Mouse (Mus musculus) ES-E14 (cell line): ENCODE measurements at regions not wholly inside any gene's neighbourhood (a gene's known extent, or its start where the extent isn't known, plus 50 kb on each side); places are given as distances from the start of the nearest gene placed in this dataset.

Experiments used
- DNase-seq: peaks from one replicate; pipeline ENCODE4 v3.0.0-alpha.2; 2013; ENCODE audit warnings: low read depth, low spot score
- H3K27ac ChIP-seq: 2 replicates; pipeline ENCODE4 v1.5.1; 2012; ENCODE audit warnings: low read depth, mild to moderate bottlenecking, low read length, moderate library complexity, mixed read lengths; ENCODE audit not compliant: poor library complexity, insufficient read depth, severe bottlenecking
- H3K36me3 ChIP-seq: 2 replicates; pipeline ENCODE4 v1.6.1; 2012; ENCODE audit warnings: mild to moderate bottlenecking, low read length, moderate library complexity, mixed read lengths; ENCODE audit not compliant: control insufficient read depth, poor library complexity, insufficient read depth, severe bottlenecking
- H3K4me1 ChIP-seq, 2 experiments: fragments of 150-350 bp in 1 of 2; sonication (generic) in 1 of 2; 2 replicates each; pipeline ENCODE4 v1.6.1; 2012; ENCODE audit warnings: low read length in 2 of 2, mild to moderate bottlenecking in 1 of 2, mixed read lengths in 1 of 2; ENCODE audit not compliant: control insufficient read depth in 2 of 2, insufficient read depth in 2 of 2, poor library complexity in 1 of 2
- H3K4me3 ChIP-seq, 2 experiments: fragments of 150-350 bp in 1 of 2; sonication (generic) in 1 of 2; 2 replicates each; pipeline ENCODE4 v1.5.1; 2012; ENCODE audit warnings: low read length in 2 of 2, low read depth in 1 of 2, mild to moderate bottlenecking in 1 of 2, mixed read lengths in 1 of 2; ENCODE audit not compliant: insufficient read depth in 1 of 2, poor library complexity in 1 of 2, severe bottlenecking in 1 of 2
- H3K9ac ChIP-seq: 2 replicates; pipeline ENCODE4 v1.6.1; 2012; ENCODE audit warnings: low read depth, mild to moderate bottlenecking, low read length, mixed read lengths; ENCODE audit not compliant: poor library complexity, insufficient read depth, severe bottlenecking
- H3K9me3 ChIP-seq: fragments of 150-350 bp; sonication (generic); 2 replicates; pipeline ENCODE4 v1.6.1; 2012; ENCODE audit warnings: low read depth, mild to moderate bottlenecking, low read length; ENCODE audit not compliant: control insufficient read depth, insufficient read depth
- CHD2 ChIP-seq: IDR thresholded peaks from 2 replicates; pipeline ENCODE4 v1.6.1; 2014; ENCODE audit warnings: mild to moderate bottlenecking, low read depth, low read length, inconsistent platforms
- HCFC1 ChIP-seq: IDR thresholded peaks from 2 replicates; pipeline ENCODE4 v1.6.1; 2012; ENCODE audit warnings: low read length, inconsistent platforms, borderline replicate concordance; ENCODE audit not compliant: insufficient read depth
- MAFK ChIP-seq: IDR thresholded peaks from 2 replicates; pipeline ENCODE4 v1.6.1; 2014; ENCODE audit warnings: mild to moderate bottlenecking, low read depth, low read length, inconsistent platforms; ENCODE audit not compliant: insufficient read depth
- ZC3H11A ChIP-seq: IDR thresholded peaks from 2 replicates; pipeline ENCODE4 v1.6.1; 2012; ENCODE audit warnings: low read depth, mild to moderate bottlenecking, inconsistent platforms, low read length, borderline replicate concordance
- ZNF384 ChIP-seq: IDR thresholded peaks from 2 replicates; pipeline ENCODE4 v1.6.1; 2012; ENCODE audit warnings: low read depth, low read length, inconsistent platforms
- in situ Hi-C, 2 experiments: fragments of 600-800 bp; cut with MboI; formaldehyde crosslinking; loops; one replicate each; pipeline ENCODE4 v1.15.1; 2025; ENCODE audit warnings: low sequenced_read_pairs in 2 of 2, inconsistent platforms in 1 of 2; ENCODE audit not compliant: unreplicated experiment in 2 of 2

DNA sequence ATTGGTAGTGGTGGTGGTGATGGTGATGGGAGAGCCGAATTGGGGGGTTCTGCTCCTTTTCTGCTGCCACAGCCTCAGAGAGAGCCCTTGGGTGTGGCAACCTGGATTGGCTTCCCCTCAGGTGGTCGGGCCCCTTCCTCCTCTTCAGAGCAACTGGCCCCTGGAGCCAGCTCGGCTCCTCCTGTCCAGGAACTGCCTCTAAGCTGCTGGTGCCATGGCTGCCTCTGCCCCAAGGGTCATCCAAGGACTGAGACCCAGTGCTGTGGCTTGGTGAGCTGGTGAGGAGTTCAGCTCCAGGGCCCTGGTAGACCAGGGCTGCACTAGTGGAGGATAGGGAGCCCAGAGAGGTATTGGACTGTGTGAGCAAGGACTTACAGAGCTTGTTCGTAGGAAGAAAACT, 372.4 kb upstream of the Cntn5 start:
- H3K4me3 ChIP-seq = no peak overlapping the region
- H3K4me1 ChIP-seq = no peaks in the 10 kb centered on the region
- no peak overlapping the region for H3K9ac ChIP-seq
- DNase-seq = no peak
- no peaks in the 10 kb centered on the region for H3K9me3 ChIP-seq
- in situ Hi-C loops = no loop called here
- H3K36me3 ChIP-seq = no peaks in the 10 kb centered on the region
- no peak overlapping the region for H3K27ac ChIP-seq
- TF ChIP-seq ZNF384 = no peak
- no peak for TF ChIP-seq HCFC1
- TF ChIP-seq ZC3H11A = no peak
- TF ChIP-seq CHD2 = no peak
- TF ChIP-seq MAFK = no peak

DNA sequence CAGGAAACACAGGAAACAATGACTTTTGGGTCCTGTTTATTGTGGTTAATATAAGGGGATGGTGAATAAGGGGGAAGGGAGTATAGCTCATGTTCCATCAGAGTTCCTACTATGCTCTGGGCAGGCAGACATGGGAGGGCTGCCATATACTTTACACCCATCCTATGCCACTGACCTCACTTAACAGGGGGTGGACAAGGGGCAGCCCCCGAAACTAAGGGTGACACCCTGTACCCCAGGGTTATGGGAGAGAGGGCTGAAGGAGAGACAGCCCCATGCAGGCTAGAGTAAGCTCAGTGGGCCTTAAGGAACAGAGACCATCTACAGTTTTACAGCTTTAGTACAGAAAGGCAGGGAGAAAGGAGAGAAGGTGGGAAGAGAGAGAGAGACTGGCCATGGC, 352.3 kb upstream of the Cntn5 start:
- H3K36me3 ChIP-seq = no peaks in the 10 kb centered on the region
- DNase-seq = no peak
- no peak for TF ChIP-seq ZC3H11A
- no peak for TF ChIP-seq HCFC1
- no peak for TF ChIP-seq MAFK
- TF ChIP-seq CHD2 = no peak
- TF ChIP-seq ZNF384 = no peak
- no peak overlapping the region for H3K27ac ChIP-seq
- H3K9ac ChIP-seq = no peak overlapping the region
- in situ Hi-C loops = no loop called here
- H3K9me3 ChIP-seq = no peaks in the 10 kb centered on the region
- no peak overlapping the region for H3K4me3 ChIP-seq
- no peaks in the 10 kb centered on the region for H3K4me1 ChIP-seq

DNA sequence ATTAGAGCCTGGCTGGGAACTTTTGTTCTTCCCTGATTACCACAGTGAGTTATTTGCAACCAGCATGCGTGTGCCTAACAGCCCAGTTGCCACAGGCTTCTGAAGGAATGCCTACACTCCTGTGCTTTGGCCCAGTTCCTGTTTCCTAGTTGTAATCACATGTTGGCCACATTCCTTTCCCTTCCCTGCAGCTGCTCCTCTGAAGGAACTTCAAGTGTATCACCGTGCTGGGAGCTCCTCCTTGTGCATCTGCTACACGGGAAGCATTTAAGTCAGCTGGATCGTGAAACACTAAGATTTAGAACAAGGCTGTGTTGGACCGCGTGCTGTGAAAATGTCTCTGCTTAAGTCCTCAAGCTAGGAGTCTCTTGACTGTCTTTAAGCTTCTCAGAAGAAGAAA, 302.3 kb upstream of the Cntn5 start:
- TF ChIP-seq MAFK (no peak), CHD2 (no peak), HCFC1 (no peak), ZNF384 (no peak), ZC3H11A (no peak)
- no peaks in the 10 kb centered on the region for H3K36me3 ChIP-seq
- no peak overlapping the region for H3K4me3 ChIP-seq
- no peak overlapping the region for H3K9ac ChIP-seq
- in situ Hi-C loops = no loop called here
- no peak for DNase-seq
- H3K9me3 ChIP-seq = no peaks in the 10 kb centered on the region
- H3K4me1 ChIP-seq = no peaks in the 10 kb centered on the region
- H3K27ac ChIP-seq = no peak overlapping the region

DNA sequence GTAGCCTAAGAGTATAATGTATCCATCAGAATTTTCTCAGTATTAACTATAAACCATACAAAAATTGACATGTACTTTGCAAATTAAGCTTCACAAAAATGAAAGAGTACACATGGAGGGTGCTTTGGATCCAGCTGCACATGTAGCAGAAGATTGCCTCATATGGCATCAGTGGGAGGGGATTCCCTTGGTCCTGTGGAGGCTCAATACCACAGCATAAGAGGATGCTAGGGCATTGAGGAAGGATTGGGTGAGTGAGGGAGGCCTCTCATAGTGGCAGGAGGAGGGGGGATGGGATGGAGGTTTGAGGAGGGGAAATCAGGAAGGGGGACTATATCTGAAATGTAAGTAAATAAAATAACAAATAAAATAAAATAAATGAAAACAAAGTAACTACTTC, 301.7 kb upstream of the Cntn5 start:
- Histone ChIP-seq H3K4me1 (no peaks in the 10 kb centered on the region), H3K9ac (no peak overlapping the region), H3K9me3 (no peaks in the 10 kb centered on the region), H3K36me3 (no peaks in the 10 kb centered on the region), H3K4me3 (no peak overlapping the region), H3K27ac (no peak overlapping the region)
- TF ChIP-seq ZC3H11A (no peak), CHD2 (no peak), MAFK (no peak), HCFC1 (no peak)
- no peak for DNase-seq
- in situ Hi-C loops = no loop called here

DNA sequence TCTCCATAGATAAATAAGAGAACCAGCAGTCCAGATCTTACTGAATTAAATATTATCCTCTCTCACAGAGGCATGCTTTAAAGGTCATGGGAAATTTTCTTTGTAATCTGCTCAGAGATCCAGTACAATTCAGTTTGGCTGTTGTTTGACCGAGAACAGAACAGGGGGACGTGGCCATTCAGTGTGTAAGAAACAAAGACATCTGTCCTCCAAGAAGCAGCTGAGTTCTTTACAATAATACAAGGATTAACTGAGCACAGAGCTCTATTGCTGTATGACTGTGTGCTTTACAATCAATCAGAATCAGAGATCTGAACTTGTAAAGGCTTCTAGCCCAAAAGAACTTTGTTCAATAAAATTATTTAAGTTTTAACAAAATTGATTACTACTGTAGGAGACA, 287.6 kb upstream of the Cntn5 start:
- Histone ChIP-seq H3K4me1 (no peaks in the 10 kb centered on the region), H3K27ac (no peak overlapping the region), H3K9me3 (no peaks in the 10 kb centered on the region), H3K36me3 (no peaks in the 10 kb centered on the region), H3K9ac (no peak overlapping the region), H3K4me3 (no peak overlapping the region)
- DNase-seq = no peak
- TF ChIP-seq CHD2 (no peak), ZC3H11A (no peak), ZNF384 (no peak), HCFC1 (no peak), MAFK (no peak)
- in situ Hi-C loops = no loop called here
